ENCODE assay signal across 7 mouse cellular contexts in the genomic region with DNA sequence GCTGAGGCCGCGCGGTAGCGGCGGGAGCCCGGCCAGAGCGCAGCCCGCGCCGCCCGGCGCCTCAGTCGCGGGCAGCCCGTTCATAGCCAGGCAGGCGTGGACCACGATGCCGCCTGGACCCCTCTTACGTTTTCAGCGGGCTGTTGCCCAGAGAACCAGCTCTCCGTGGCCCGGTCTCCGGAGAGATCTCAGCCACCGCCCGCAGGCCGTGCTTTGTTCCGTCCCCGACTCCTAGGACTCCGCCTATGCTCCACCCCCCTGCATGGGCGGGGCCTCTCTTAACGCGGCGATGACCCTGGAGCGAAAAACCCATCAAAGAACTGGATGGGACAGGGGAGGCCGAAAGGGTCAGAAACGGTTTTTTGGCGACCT. TPM values are rescaled to one million over a fixed set of nuclear protein-coding genes. Genes with fewer than 3 reads are reported as not detected.
DNase-seq lines count a peak whose midpoint lies in the region; ATAC-seq lines count a peak whose summit lies in the region.

A gene (minus strand): TSS at position 210 of the 372 bp plus-strand sequence.

- WGBS in embryonic facial prominence, embryonic 10.5 days: under 1% methylated on average over 37 of the region's 37 CpGs
- 0% methylated on average over 37 of the region's 37 CpGs for WGBS in limb, embryonic 12.5 days
- WGBS in midbrain, embryonic 14.5 days: 1% methylated on average over 37 of the region's 37 CpGs

- peak within 1 kb of the TSS; percentile 98 for H3K9ac ChIP-seq in limb, embryonic 12.5 days (replicated peaks)
- peak within 1 kb of the TSS; percentile 99 for H3K9ac ChIP-seq in midbrain, embryonic 14.5 days (replicated peaks; ENCODE audit: low read length)

- peak; percentile 25; the same call in 1 of the 2 replicates for ATAC-seq in granulocyte monocyte progenitor cell, adult 5-6 weeks (replicated peaks; ENCODE audit: poor library complexity, severe bottlenecking)
- ATAC-seq in limb, embryonic 12.5 days (ENCODE audit: insufficient number of reproducible peaks, insufficient read depth, low FRiP score, low TSS enrichment, low read depth): peak; percentile 66; the same call in 1 of the 2 replicates
- ATAC-seq in midbrain, embryonic 14.5 days (ENCODE audit: low FRiP score, low TSS enrichment): peak; percentile 84

- H3K36me3 ChIP-seq in embryonic facial prominence, embryonic 10.5 days (replicated peaks): peaks cover 33% of the 10 kb centered on the region
- peaks cover 21% of the 10 kb centered on the region for H3K36me3 ChIP-seq in limb, embryonic 12.5 days
- H3K36me3 ChIP-seq in midbrain, embryonic 14.5 days (ENCODE audit: control insufficient read depth, insufficient read depth, low read length): peaks cover 16% of the 10 kb centered on the region

- no peaks in the 10 kb centered on the region for H3K9me3 ChIP-seq in embryonic facial prominence, embryonic 10.5 days
- H3K9me3 ChIP-seq in limb, embryonic 12.5 days: no peaks in the 10 kb centered on the region
- no peaks in the 10 kb centered on the region for H3K9me3 ChIP-seq in midbrain, embryonic 14.5 days (ENCODE audit: control insufficient read depth, low read length)

- peak within 1 kb of the TSS; percentile 98 for H3K4me2 ChIP-seq in limb, embryonic 12.5 days
- peak within 1 kb of the TSS; percentile 100 for H3K4me2 ChIP-seq in midbrain, embryonic 14.5 days (ENCODE audit: low read length)

- H3K4me3 ChIP-seq in embryonic facial prominence, embryonic 10.5 days: peak within 1 kb of the TSS; percentile 97
- H3K4me3 ChIP-seq in limb, embryonic 12.5 days (replicated peaks): peak within 1 kb of the TSS; percentile 96
- peak within 1 kb of the TSS; percentile 99 for H3K4me3 ChIP-seq in midbrain, embryonic 14.5 days (replicated peaks; ENCODE audit: low read depth, low read length)

- H3K4me1 ChIP-seq in embryonic facial prominence, embryonic 10.5 days: peaks cover 68% of the 10 kb centered on the region
- peaks cover 59% of the 10 kb centered on the region for H3K4me1 ChIP-seq in limb, embryonic 12.5 days (replicated peaks)
- H3K4me1 ChIP-seq in midbrain, embryonic 14.5 days (ENCODE audit: control insufficient read depth, insufficient read depth, low read length): peaks cover 51% of the 10 kb centered on the region

- peak; percentile 93 for DNase-seq in adrenal gland, postnatal 25 days
- peak; percentile 92 for DNase-seq in embryonic facial prominence, embryonic 10.5 days (ENCODE audit: low spot score)
- peak; percentile 84 for DNase-seq in kidney, adult 11 months
- peak; percentile 93 for DNase-seq in midbrain, embryonic 14.5 days
- peak; percentile 79 to 93 for DNase-seq in spleen, adult 18-20 months

- peak within 1 kb of the TSS; percentile 99 for H3K27ac ChIP-seq in embryonic facial prominence, embryonic 10.5 days (replicated peaks)
- H3K27ac ChIP-seq in limb, embryonic 12.5 days: peak within 1 kb of the TSS; percentile 96
- peak within 1 kb of the TSS; percentile 98 for H3K27ac ChIP-seq in midbrain, embryonic 14.5 days (replicated peaks; ENCODE audit: low read depth, low read length)

- peaks cover 12% of the 10 kb centered on the region for H3K27me3 ChIP-seq in embryonic facial prominence, embryonic 10.5 days (replicated peaks; ENCODE audit: low read depth, poor library complexity, severe bottlenecking)
- no peaks in the 10 kb centered on the region for H3K27me3 ChIP-seq in limb, embryonic 12.5 days
- no peaks in the 10 kb centered on the region for H3K27me3 ChIP-seq in midbrain, embryonic 14.5 days (ENCODE audit: control insufficient read depth, insufficient read depth, low read length)

RNA-seq across cellular contexts. Expression of the gene that starts here (rescaled TPM):
- 44.8 and 59.4 TPM in 2 replicates for total RNA-seq in adrenal gland, postnatal 25 days (2021)
- polyA plus RNA-seq in embryonic facial prominence, embryonic 10.5 days (2016; fragmentation: Nextera tagmentation; extraction: Ambion mirVana): 147 and 151 TPM in 2 replicates
- 37.4 and 41.7 TPM in 2 replicates for total RNA-seq in granulocyte monocyte progenitor cell, adult 5-6 weeks (2014; fragmentation: Nextera tagmentation)
- 20.9 and 31.8 TPM in 2 replicates for total RNA-seq in granulocyte monocyte progenitor cell, adult 5-6 weeks (2017)
- 140 and 143 TPM in 2 replicates for polyA plus RNA-seq in limb, embryonic 12.5 days (2016; fragmentation: Nextera tagmentation; extraction: Ambion mirVana)
- 154 and 169 TPM in 2 replicates for polyA plus RNA-seq in midbrain, embryonic 14.5 days (2014; fragmentation: Nextera tagmentation; extraction: Ambion mirVana)

Comparison
In these comparisons a context has a peak if more than half of its experiments do, and no peak if none do; other contexts are left out.
1. Peak in every context shown above with its lines: DNase-seq, ATAC-seq, H3K4me3 ChIP-seq and H3K27ac ChIP-seq.
2. ATAC-seq: peak in every context shown above with its lines; median percentile 84 in midbrain, embryonic 14.5 days; 66 in limb, embryonic 12.5 days; 25 in granulocyte monocyte progenitor cell, adult 5-6 weeks.